Mouse (Mus musculus): ENCODE data around the gene Lcp2.

- TF ChIP-seq CTCF (conservative IDR thresholded peaks at IDR 0.05; ENCODE audit: low read length), result no peak
- TF ChIP-seq NANOG (IDR thresholded peaks at IDR 0.05; ENCODE audit: borderline replicate concordance, low read length), result no peak
- TF ChIP-seq POU5F1 (IDR thresholded peaks at IDR 0.05; ENCODE audit: borderline replicate concordance, low read length), result no peak
These were observed 48.5 kb upstream of the Lcp2 start for GRCm38 (mm10) chr11:33998244-33998643.
